Mouse (Mus musculus) cortical plate, adult 2 months (tissue): ENCODE measurements around the gene Camta1.

Experiments used
- CTCF ChIP-seq: fragments of 200-500 bp; IDR thresholded peaks from 2 replicates; pipeline ENCODE4 v1.5.1; 2011; ENCODE audit warnings: mild to moderate bottlenecking, control low read depth, low read length; ENCODE audit not compliant: insufficient read depth; ENCODE audit errors: extremely low read depth
- POLR2A ChIP-seq: fragments of 200-500 bp; IDR thresholded peaks from 2 replicates; pipeline ENCODE4 v1.6.1; 2011; ENCODE audit warnings: mild to moderate bottlenecking, low read length, control low read depth; ENCODE audit not compliant: insufficient read depth; ENCODE audit errors: extremely low read depth

DNA sequence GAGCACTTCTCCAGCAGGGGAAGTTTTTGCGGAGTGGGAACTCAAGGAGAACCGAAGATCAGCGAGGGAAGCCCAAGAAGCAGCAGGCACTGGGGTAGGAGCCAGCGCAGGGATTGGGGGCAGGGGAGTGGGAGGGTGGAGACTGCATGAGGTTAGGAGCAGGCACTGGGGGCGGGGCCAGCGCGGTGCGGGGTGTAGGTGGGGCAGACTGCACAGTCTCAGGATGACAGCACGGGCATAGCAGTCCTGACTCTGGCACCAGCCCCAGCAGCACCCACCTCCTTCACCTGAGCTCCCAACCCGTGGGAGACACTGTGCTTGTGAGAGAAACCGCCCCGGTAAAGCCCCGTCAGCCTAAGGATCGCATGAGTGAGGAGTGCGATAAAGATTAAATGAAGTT is 561.0 kb downstream of the Camta1 start:
- no peak for TF ChIP-seq CTCF
- no peak for TF ChIP-seq POLR2A
